Mouse (Mus musculus): ENCODE measurements around the gene Map2k6.

Map2k6 gene

GRCm38 (mm10) chr11:110495323-110496060, 96.6 kb downstream of the Map2k6 start:
- DNase-seq = no peak

GRCm38 (mm10) chr11:110496061-110496446, 97.1 kb downstream of the Map2k6 start:
- peak; percentile 65 for DNase-seq

- DNase-seq = no peak
Measured at GRCm38 (mm10) chr11:110497743-110498142, 98.8 kb downstream of the Map2k6 start.

- no peak for DNase-seq
Measured at GRCm38 (mm10) chr11:110498651-110499213, 99.8 kb downstream of the Map2k6 start.

GRCm38 (mm10) chr11:110502937-110503670, 104.2 kb downstream of the Map2k6 start:
- DNase-seq = no peak

- peak; percentile 62 for DNase-seq
Measured at GRCm38 (mm10) chr11:110511466-110511865, 112.5 kb downstream of the Map2k6 start.

GRCm38 (mm10) chr11:110518648-110519047, 119.7 kb downstream of the Map2k6 start:
- DNase-seq = no peak

GRCm38 (mm10) chr11:110522906-110523305, 124.0 kb downstream of the Map2k6 start:
- DNase-seq = no peak

GRCm38 (mm10) chr11:110526156-110526555, 127.2 kb downstream of the Map2k6 start:
- peak; percentile 55 for DNase-seq

- DNase-seq = no peak
Measured at GRCm38 (mm10) chr11:110531087-110531486, 132.2 kb downstream of the Map2k6 start.

- DNase-seq = no peak
Measured at GRCm38 (mm10) chr11:110534856-110535255, 135.9 kb downstream of the Map2k6 start.

GRCm38 (mm10) chr11:110536533-110536932, 137.6 kb downstream of the Map2k6 start:
- no peak for DNase-seq

GRCm38 (mm10) chr11:110537602-110538001, 138.7 kb downstream of the Map2k6 start:
- DNase-seq = peak; percentile 67

- DNase-seq = no peak
Measured at GRCm38 (mm10) chr11:110538206-110538605, 139.3 kb downstream of the Map2k6 start.

- DNase-seq = no peak
Measured at GRCm38 (mm10) chr11:110541933-110542332, 143.0 kb downstream of the Map2k6 start.

GRCm38 (mm10) chr11:110544419-110545210, 145.7 kb downstream of the Map2k6 start:
- no peak for DNase-seq

- no peak for DNase-seq
Measured at GRCm38 (mm10) chr11:110545416-110545815, 146.5 kb downstream of the Map2k6 start.

- DNase-seq = no peak
Measured at GRCm38 (mm10) chr11:110551471-110551967, 152.6 kb downstream of the Map2k6 start.

- no peak for DNase-seq
Measured at GRCm38 (mm10) chr11:110562320-110563081, 163.6 kb downstream of the Map2k6 start.

GRCm38 (mm10) chr11:110563272-110563671, 164.3 kb downstream of the Map2k6 start:
- no peak for DNase-seq

GRCm38 (mm10) chr11:110563801-110564200, 164.9 kb downstream of the Map2k6 start:
- DNase-seq = no peak

GRCm38 (mm10) chr11:110566307-110566706, 167.4 kb downstream of the Map2k6 start:
- DNase-seq = no peak

All from layer of hippocampus, adult 9-11 months (tissue).